Mouse (Mus musculus) cortical plate, adult 2 months (tissue): Measurements from ENCODE around the gene Fau.

ENCODE experiments used
- CTCF ChIP-seq: fragments of 200-500 bp; IDR thresholded peaks from 2 replicates; pipeline ENCODE4 v1.5.1; 2011; ENCODE audit warnings: mild to moderate bottlenecking, control low read depth, low read length; ENCODE audit not compliant: insufficient read depth; ENCODE audit errors: extremely low read depth
- POLR2A ChIP-seq: fragments of 200-500 bp; IDR thresholded peaks from 2 replicates; pipeline ENCODE4 v1.6.1; 2011; ENCODE audit warnings: mild to moderate bottlenecking, low read length, control low read depth; ENCODE audit not compliant: insufficient read depth; ENCODE audit errors: extremely low read depth

- TF ChIP-seq CTCF = no peak
- no peak for TF ChIP-seq POLR2A
These were observed 36.5 kb downstream of the Fau start, which contains the start of gene AC131692.1 for GRCm38 (mm10) chr19:6094119-6094518.
